Mouse (Mus musculus): ENCODE measurements around the gene Ptprn2.

- TF ChIP-seq CTCF (IDR thresholded peaks at IDR 0.05; ENCODE audit: borderline replicate concordance, insufficient read depth, low read depth, low read length) (no peak), POLR2A (IDR thresholded peaks at IDR 0.05; ENCODE audit: borderline replicate concordance, insufficient read depth, low read length) (no peak)
Observed at GRCm38 (mm10) chr12:117235114-117235513, 749.6 kb downstream of the Ptprn2 start.
